Mouse (Mus musculus): ENCODE data around the gene Ftsj1. TPM values are rescaled to one million over a fixed set of nuclear protein-coding genes. Genes with fewer than 3 reads are reported as not detected.

The Ftsj1 gene
- 40.1 and 41.9 TPM in 2 replicates for polyA plus RNA-seq (2015; fragmentation: Nextera tagmentation; extraction: Ambion mirVana)

- Histone ChIP-seq H3K27ac (peak within 1 kb of the TSS; percentile 75), H3K36me3 (peaks cover 10% of the 10 kb centered on the region; the same call in 1 of the 2 replicates), H3K4me2 (peak within 1 kb of the TSS; percentile 67), H3K27me3 (no peaks in the 10 kb centered on the region), H3K4me3 (replicated peaks) (peak within 1 kb of the TSS; percentile 72), H3K4me1 (replicated peaks) (peaks cover 20% of the 10 kb centered on the region), H3K9me3 (replicated peaks) (no peaks in the 10 kb centered on the region), H3K9ac (peak within 1 kb of the TSS; percentile 79)
- ATAC-seq (ENCODE audit: low read depth): peak; percentile 90
- WGBS (ENCODE audit: insufficient replicate concordance): 11% methylated on average over 45 of the region's 45 CpGs
- peak; percentile 81 for DNase-seq
Observed at GRCm38 (mm10) chrX:8252334-8253285, at the start of gene Ftsj1. Ftsj1 (minus strand) TSS chrX:8252406.

DNA sequence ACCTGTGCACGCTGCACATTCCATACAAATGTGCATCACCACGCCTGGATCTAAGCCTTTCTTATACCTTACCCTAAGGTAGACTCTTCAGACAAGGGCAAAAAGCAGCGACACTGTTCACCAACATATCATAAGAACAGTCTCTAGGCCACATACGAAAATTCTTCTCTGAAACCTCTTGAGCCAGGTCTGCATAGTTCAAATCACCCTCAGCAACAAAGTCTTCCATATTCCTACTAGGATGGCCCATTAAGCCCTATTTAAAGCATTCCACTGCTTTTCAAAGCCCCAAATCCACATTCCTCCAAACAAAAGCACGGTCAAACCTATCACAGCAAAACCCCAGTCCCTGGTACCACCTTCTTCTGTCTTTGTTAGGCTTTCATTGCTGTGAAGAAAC, 36.4 kb upstream of the Ftsj1 start:
- Histone ChIP-seq H3K36me3 (no peaks in the 10 kb centered on the region), H3K4me2 (no peak overlapping the region), H3K4me3 (replicated peaks) (no peak overlapping the region), H3K9ac (no peak overlapping the region), H3K9me3 (replicated peaks) (no peaks in the 10 kb centered on the region), H3K27me3 (no peaks in the 10 kb centered on the region), H3K27ac (no peak overlapping the region), H3K4me1 (replicated peaks) (no peaks in the 10 kb centered on the region)
- DNase-seq: no peak
- WGBS (ENCODE audit: insufficient replicate concordance): 59% methylated on average over 5 of the region's 5 CpGs
- ATAC-seq (ENCODE audit: low read depth): no peak

DNA sequence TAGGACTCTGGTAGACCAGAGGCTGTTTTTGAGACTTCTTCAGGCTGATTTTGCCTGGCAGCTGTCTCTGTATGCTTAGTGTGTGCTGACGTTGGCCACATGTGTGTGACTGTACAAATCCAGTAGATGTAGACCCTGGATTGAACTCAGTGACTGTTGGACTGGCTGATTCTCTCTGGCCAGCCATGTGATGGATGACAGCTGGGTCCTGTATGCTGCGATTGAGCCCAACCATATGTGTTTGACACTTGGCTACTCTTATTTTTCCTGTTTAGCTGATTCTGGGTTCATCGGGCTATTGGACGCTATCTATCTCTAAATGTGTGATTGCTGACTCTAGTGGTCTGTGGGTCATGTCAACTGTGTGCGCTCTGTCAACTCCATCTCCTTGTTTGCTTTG, 21.9 kb upstream of the Ftsj1 start:
- WGBS (ENCODE audit: insufficient replicate concordance): 76% methylated on average over 5 of the region's 5 CpGs
- Histone ChIP-seq H3K4me1 (replicated peaks) (peaks cover 28% of the 10 kb centered on the region), H3K4me2 (peak overlapping the region; percentile 77), H3K4me3 (replicated peaks) (peak overlapping the region; percentile 64), H3K9ac (peak overlapping the region; percentile 79), H3K27ac (no peak overlapping the region; the same call in 1 of the 2 replicates), H3K27me3 (no peaks in the 10 kb centered on the region), H3K9me3 (replicated peaks) (no peaks in the 10 kb centered on the region), H3K36me3 (peaks cover 31% of the 10 kb centered on the region)
- DNase-seq (no peak), ATAC-seq (ENCODE audit: low read depth) (no peak)

DNA sequence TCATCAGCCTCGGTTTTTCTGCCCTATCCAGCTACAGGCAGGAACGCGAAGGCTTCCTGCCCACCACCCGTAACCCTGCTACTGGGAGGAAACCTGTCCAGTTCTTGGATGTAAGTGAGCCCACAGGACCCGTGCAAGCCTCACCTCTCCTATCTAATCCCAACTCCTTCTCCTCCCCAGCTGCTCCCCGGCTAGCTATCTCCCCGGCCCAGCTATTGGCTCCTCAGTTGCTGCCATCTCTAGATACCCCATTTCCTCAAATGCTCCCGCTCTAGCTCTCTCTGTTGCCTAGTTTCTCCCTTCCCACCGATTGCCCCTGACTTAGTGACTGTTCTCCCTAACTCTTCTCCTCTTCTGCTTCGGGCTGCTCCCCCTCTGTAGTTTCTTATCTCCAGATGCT, 19.8 kb upstream of the Ftsj1 start:
- Histone ChIP-seq H3K9ac (peak overlapping the region; percentile 79), H3K4me3 (replicated peaks) (peak overlapping the region; percentile 64), H3K27ac (peak overlapping the region; percentile 85)

DNA sequence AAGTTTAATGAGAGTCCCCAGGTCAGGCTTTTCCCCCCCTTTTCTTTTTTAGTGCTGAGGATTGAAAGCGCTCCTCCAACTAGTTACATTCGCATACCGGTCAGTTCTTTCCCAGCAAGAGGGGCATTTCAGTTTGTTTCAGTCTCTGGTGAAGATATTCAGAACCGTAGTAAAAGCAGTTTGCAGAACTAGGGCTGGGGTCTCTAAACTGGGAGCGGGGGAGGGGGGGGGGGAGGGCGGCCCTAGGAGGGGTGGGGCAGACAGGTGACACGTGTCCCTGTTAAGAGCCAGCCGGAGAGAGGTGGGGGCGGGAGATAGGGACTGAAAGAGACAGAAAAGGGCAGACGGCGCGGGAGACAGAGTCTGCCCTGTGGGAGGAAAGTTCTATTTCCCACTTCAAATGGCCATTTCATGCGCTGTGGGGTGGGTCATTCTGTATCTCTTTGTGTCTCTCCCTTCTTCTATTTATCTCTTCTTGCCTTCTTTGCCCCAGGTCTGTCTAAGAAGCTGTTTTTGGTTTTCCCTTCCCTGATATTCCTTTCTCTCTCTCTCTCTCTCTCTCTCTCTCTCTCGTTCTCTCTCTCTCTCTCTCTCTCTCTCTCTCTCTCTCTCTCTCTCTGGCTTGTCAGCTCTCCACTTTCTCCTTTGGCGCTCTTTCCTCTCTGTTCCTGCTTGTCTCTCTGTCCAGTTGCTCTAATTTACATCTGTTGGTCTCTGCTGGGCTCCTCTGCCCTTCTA, 19.0 kb upstream of the Ftsj1 start, which contains the start of gene Slc38a5:
Gene Slc38a5 (plus strand): TSS at position 51 of the 738 bp plus-strand sequence.
- H3K9me3 ChIP-seq (replicated peaks): no peaks in the 10 kb centered on the region
- DNase-seq (peak; percentile 19), ATAC-seq (ENCODE audit: low read depth) (peak; percentile 67)
- H3K4me3 ChIP-seq (replicated peaks): peak within 1 kb of the TSS; percentile 64
- H3K9ac ChIP-seq: peak within 1 kb of the TSS; percentile 79
- H3K4me1 ChIP-seq (replicated peaks): peaks cover 28% of the 10 kb centered on the region
- 16% methylated on average over 12 of the region's 15 CpGs for WGBS (ENCODE audit: insufficient replicate concordance)
- peak within 1 kb of the TSS; percentile 85 for H3K27ac ChIP-seq
- H3K27me3 ChIP-seq: no peaks in the 10 kb centered on the region
- peak within 1 kb of the TSS; percentile 77 for H3K4me2 ChIP-seq
- H3K36me3 ChIP-seq: peaks cover 3% of the 10 kb centered on the region; the same call in 1 of the 2 replicates

More for the DNA sequence above, 19.8 kb upstream of the Ftsj1 start:
- DNase-seq: peak; percentile 66
- H3K36me3 ChIP-seq: peaks cover 11% of the 10 kb centered on the region
- no peaks in the 10 kb centered on the region for H3K9me3 ChIP-seq (replicated peaks)
- peak overlapping the region; percentile 77 for H3K4me2 ChIP-seq
- ATAC-seq (ENCODE audit: low read depth): peak; percentile 95
- 14% methylated on average over 10 of the region's 10 CpGs for WGBS (ENCODE audit: insufficient replicate concordance)
- H3K4me1 ChIP-seq (replicated peaks): peaks cover 28% of the 10 kb centered on the region
- no peaks in the 10 kb centered on the region for H3K27me3 ChIP-seq

DNA sequence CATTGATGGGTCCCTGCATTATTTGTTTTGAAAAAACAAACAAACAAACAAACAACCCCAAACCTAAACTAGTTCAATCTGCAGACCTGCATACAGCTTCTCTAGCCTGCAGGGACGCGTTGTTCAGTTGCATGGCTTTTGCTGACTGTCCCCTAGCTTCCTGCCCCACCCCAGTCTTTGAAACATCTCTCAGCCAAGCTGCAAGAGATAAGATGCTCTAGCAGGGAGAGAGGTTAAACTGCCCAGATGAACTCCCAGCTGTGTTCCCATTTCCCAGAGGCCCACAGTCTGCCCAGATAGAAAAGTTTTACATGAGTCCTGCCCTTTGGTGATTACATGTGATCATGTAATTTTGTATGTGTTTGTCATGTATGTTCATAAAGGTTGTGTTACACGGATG, 12.0 kb upstream of the Ftsj1 start:
- H3K4me2 ChIP-seq: 0 out of 2 replicates have a peak overlapping the region, but pooled peaks have one; percentile 28
- 43% methylated on average over 3 of the region's 3 CpGs for WGBS (ENCODE audit: insufficient replicate concordance)
- no peak overlapping the region for H3K4me3 ChIP-seq (replicated peaks)
- no peaks in the 10 kb centered on the region for H3K27me3 ChIP-seq
- no peaks in the 10 kb centered on the region for H3K9me3 ChIP-seq (replicated peaks)
- peaks cover 26% of the 10 kb centered on the region for H3K4me1 ChIP-seq (replicated peaks)
- no peaks in the 10 kb centered on the region for H3K36me3 ChIP-seq
- DNase-seq (peak; percentile 43), ATAC-seq (ENCODE audit: low read depth) (peak; percentile 91)
- no peak overlapping the region for H3K9ac ChIP-seq
- H3K27ac ChIP-seq: peak overlapping the region; percentile 75

GRCm38 (mm10) chrX:8263156-8263804, 11.1 kb upstream of the Ftsj1 start:
- Histone ChIP-seq H3K9me3 (replicated peaks) (no peaks in the 10 kb centered on the region), H3K36me3 (no peaks in the 10 kb centered on the region), H3K27ac (peak overlapping the region; percentile 75), H3K9ac (no peak overlapping the region), H3K4me2 (peak overlapping the region; percentile 28), H3K4me1 (replicated peaks) (peaks cover 26% of the 10 kb centered on the region), H3K27me3 (no peaks in the 10 kb centered on the region), H3K4me3 (replicated peaks) (no peak overlapping the region)
- ATAC-seq (ENCODE audit: low read depth) (peak; percentile 62), DNase-seq (no peak)
- WGBS (ENCODE audit: insufficient replicate concordance): 25% methylated on average over 5 of the region's 5 CpGs

DNA sequence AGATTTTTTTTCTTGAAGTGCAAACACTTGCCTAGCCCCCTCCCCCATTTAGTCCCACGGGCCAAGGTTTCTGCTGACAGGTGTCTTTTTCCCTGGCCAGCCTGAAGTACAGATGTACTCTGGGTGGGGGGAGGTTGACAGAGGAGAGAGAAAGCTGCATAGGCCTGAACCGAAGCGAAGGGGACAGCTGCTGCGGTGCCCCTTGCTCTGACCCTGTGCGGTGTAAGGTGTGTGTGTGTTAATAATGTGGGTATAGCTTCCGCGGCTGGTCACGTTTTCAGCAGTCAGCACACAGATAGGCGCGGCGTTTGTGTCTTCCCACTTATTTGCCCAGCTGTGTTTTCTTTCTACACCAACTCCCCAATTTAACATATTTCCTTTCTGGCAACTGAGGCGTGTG, 7.3 kb upstream of the Ftsj1 start:
- H3K9me3 ChIP-seq (replicated peaks): no peaks in the 10 kb centered on the region
- 78% methylated on average over 12 of the region's 12 CpGs for WGBS (ENCODE audit: insufficient replicate concordance)
- H3K27ac ChIP-seq: no peak overlapping the region
- H3K36me3 ChIP-seq: no peaks in the 10 kb centered on the region
- H3K27me3 ChIP-seq: no peaks in the 10 kb centered on the region
- no peak overlapping the region for H3K9ac ChIP-seq
- no peak overlapping the region for H3K4me2 ChIP-seq
- no peak overlapping the region for H3K4me3 ChIP-seq (replicated peaks)
- no peak for ATAC-seq (ENCODE audit: low read depth)
- H3K4me1 ChIP-seq (replicated peaks): peaks cover 28% of the 10 kb centered on the region
- no peak for DNase-seq

DNA sequence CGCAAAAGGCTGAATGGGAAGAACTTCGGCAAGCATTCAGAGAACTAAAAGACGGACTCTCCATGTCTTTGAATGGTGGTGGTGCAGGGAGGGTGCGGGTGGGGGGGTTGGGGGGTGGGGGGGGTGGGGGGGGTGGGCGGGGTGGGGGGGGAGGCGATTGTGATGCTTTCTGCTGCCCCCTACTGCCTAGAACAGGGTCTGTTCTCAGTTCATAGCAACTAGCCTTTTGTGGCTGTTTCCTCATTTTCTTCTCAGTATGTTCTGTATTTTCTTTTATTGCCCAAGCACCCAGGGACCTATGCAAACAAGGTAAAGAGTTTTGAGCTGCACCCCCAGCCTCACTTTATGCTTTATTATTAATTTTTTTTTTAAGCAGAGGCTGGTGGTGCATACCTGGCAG, 3.6 kb upstream of the Ftsj1 start:
- Histone ChIP-seq H3K27ac (no peak overlapping the region), H3K27me3 (no peaks in the 10 kb centered on the region), H3K9me3 (replicated peaks) (no peaks in the 10 kb centered on the region), H3K36me3 (no peaks in the 10 kb centered on the region), H3K4me1 (replicated peaks) (peaks cover 15% of the 10 kb centered on the region), H3K4me3 (replicated peaks) (no peak overlapping the region), H3K4me2 (no peak overlapping the region), H3K9ac (no peak overlapping the region)
- WGBS (ENCODE audit: insufficient replicate concordance): 17% methylated on average over 2 of the region's 6 CpGs
- DNase-seq: no peak
- no peak for ATAC-seq (ENCODE audit: low read depth)

GRCm38 (mm10) chrX:8253711-8254110, 1.5 kb upstream of the Ftsj1 start:
- no peak overlapping the region for H3K9ac ChIP-seq
- 78% methylated on average over 2 of the region's 2 CpGs for WGBS (ENCODE audit: insufficient replicate concordance)
- ATAC-seq (ENCODE audit: low read depth) (no peak), DNase-seq (no peak)
- peaks cover 10% of the 10 kb centered on the region; the same call in 1 of the 2 replicates for H3K36me3 ChIP-seq
- no peaks in the 10 kb centered on the region for H3K9me3 ChIP-seq (replicated peaks)
- no peaks in the 10 kb centered on the region for H3K27me3 ChIP-seq
- no peak overlapping the region for H3K4me2 ChIP-seq
- H3K27ac ChIP-seq: no peak overlapping the region
- peaks cover 20% of the 10 kb centered on the region for H3K4me1 ChIP-seq (replicated peaks)
- no peak overlapping the region for H3K4me3 ChIP-seq (replicated peaks)
